In genomic region chr13:41381041-41381805, GRCm38 (mm10) we compare ENCODE assay signal across 18 mouse cellular contexts.
A peak's percentile ranks its signal among the peaks of the same experiment; 100 is the strongest.
DNase-seq lines count a peak whose midpoint lies in the region; ATAC-seq and TF ChIP-seq lines count a peak whose summit lies in the region.
"Had no signal": no experiment of that assay in that cellular context is flagged by ENCODE, and none has a peak within 500 bp of the region (broad histone marks: within the 10 kb centered on the region; RNA-seq: fewer than 3 reads in every experiment).

No protein-coding gene starts in this region.

- no peaks in the 10 kb centered on the region for H3K79me2 ChIP-seq in liver, adult 2 months (ENCODE audit: control insufficient read depth, insufficient read depth, low read length)
- H3K79me2 ChIP-seq in MEL (ENCODE audit: control insufficient read depth, insufficient read depth, low read length, poor library complexity), result no peaks in the 10 kb centered on the region

- ATAC-seq in liver, embryonic 12.5 days, result no peak
- ATAC-seq in megakaryocyte, adult 5-6 weeks (ENCODE audit: poor library complexity, severe bottlenecking), result peak; percentile 83
- ATAC-seq: forebrain, embryonic 13.5 days; intestine, embryonic 16.5 days had no signal

- no peak for TF ChIP-seq POLR2A in liver, adult 2 months (IDR thresholded peaks at IDR 0.05; ENCODE audit: extremely low read depth, insufficient read depth, low read length)
- no peak for TF ChIP-seq POLR2A in MEL (IDR thresholded peaks at IDR 0.05; ENCODE audit: control insufficient read depth in 1 of 2, insufficient read depth in 1 of 2, low read depth in 1 of 2, low read length in 2 of 2, poor library complexity in 1 of 2)

- H3K4me1 ChIP-seq in liver, adult 2 months (ENCODE audit: control insufficient read depth, insufficient read depth, low read length), result no peaks in the 10 kb centered on the region
- H3K4me1 ChIP-seq in liver, embryonic 12.5 days, result no peaks in the 10 kb centered on the region
- no peaks in the 10 kb centered on the region for H3K4me1 ChIP-seq in MEL (ENCODE audit: control insufficient read depth in 1 of 2, insufficient read depth in 2 of 2, low read length in 2 of 2)
- H3K4me1 ChIP-seq: embryonic facial prominence, embryonic 15.5 days; forebrain, embryonic 13.5 days had no signal

- no peak overlapping the region for H3K4me3 ChIP-seq in liver, adult 2 months (ENCODE audit: insufficient read depth, low read depth, low read length)
- no peak overlapping the region for H3K4me3 ChIP-seq in liver, embryonic 12.5 days
- no peak overlapping the region for H3K4me3 ChIP-seq in MEL (ENCODE audit: control insufficient read depth in 1 of 2, insufficient read depth in 1 of 2, low read depth in 2 of 2, low read length in 2 of 2)
- H3K4me3 ChIP-seq: embryonic facial prominence, embryonic 15.5 days; forebrain, embryonic 13.5 days; hindbrain, embryonic 10.5 days; limb, embryonic 12.5 days had no signal

- no peak overlapping the region for H3K9ac ChIP-seq in liver, adult 2 months (ENCODE audit: low read depth, low read length)
- H3K9ac ChIP-seq in liver, embryonic 12.5 days, result no peak overlapping the region
- no peak overlapping the region for H3K9ac ChIP-seq in MEL (ENCODE audit: control insufficient read depth, low read depth, low read length, poor library complexity, severe bottlenecking)
- H3K9ac ChIP-seq: embryonic facial prominence, embryonic 15.5 days; forebrain, embryonic 13.5 days; limb, embryonic 12.5 days; lung, embryonic 14.5 days had no signal

- H3K36me3 ChIP-seq in liver, adult 2 months (ENCODE audit: control insufficient read depth, insufficient read depth, low read length), result no peaks in the 10 kb centered on the region
- H3K36me3 ChIP-seq in liver, embryonic 12.5 days, result no peaks in the 10 kb centered on the region
- no peaks in the 10 kb centered on the region for H3K36me3 ChIP-seq in MEL (ENCODE audit: control insufficient read depth in 1 of 2, insufficient read depth in 2 of 2, low read length in 2 of 2)
- H3K36me3 ChIP-seq: embryonic facial prominence, embryonic 15.5 days; hindbrain, embryonic 10.5 days; limb, embryonic 12.5 days had no signal

- no peak for TF ChIP-seq CTCF in liver, adult 2 months (IDR thresholded peaks at IDR 0.05; ENCODE audit: low read depth, low read length)
- no peak for TF ChIP-seq CTCF in MEL (IDR thresholded peaks at IDR 0.05 in 2 of 3, conservative IDR thresholded peaks at IDR 0.05 in 1 of 3; ENCODE audit: control insufficient read depth in 1 of 3, insufficient read depth in 1 of 3, low read depth in 2 of 3, low read length in 3 of 3, poor library complexity in 1 of 3, severe bottlenecking in 1 of 3)

- no peaks in the 10 kb centered on the region for H3K9me3 ChIP-seq in liver, embryonic 12.5 days (replicated peaks)
- no peaks in the 10 kb centered on the region for H3K9me3 ChIP-seq in MEL (replicated peaks; ENCODE audit: insufficient read depth, low read length)
- H3K9me3 ChIP-seq: embryonic facial prominence, embryonic 15.5 days; forebrain, embryonic 13.5 days; hindbrain, embryonic 10.5 days; limb, embryonic 12.5 days had no signal

- H3K27ac ChIP-seq in liver, adult 2 months (replicated peaks; ENCODE audit: insufficient read depth, low read depth, low read length), result no peak overlapping the region
- H3K27ac ChIP-seq in liver, embryonic 12.5 days, result no peak overlapping the region
- no peak overlapping the region for H3K27ac ChIP-seq in MEL (ENCODE audit: control insufficient read depth, low read depth, low read length)
- H3K27ac ChIP-seq: embryonic facial prominence, embryonic 15.5 days; forebrain, embryonic 13.5 days; hindbrain, embryonic 10.5 days; limb, embryonic 12.5 days had no signal

- TF ChIP-seq EP300 in MEL (IDR thresholded peaks at IDR 0.05; ENCODE audit: low read depth in 1 of 2, low read length in 2 of 2), result no peak

- TF ChIP-seq RAD21 in MEL (IDR thresholded peaks at IDR 0.05; ENCODE audit: low read depth, low read length), result no peak

- H3K4me2 ChIP-seq in liver, embryonic 12.5 days, result no peak overlapping the region
- H3K4me2 ChIP-seq: embryonic facial prominence, embryonic 15.5 days; forebrain, embryonic 13.5 days; heart, embryonic 11.5 days; limb, embryonic 12.5 days; lung, embryonic 14.5 days had no signal

- DNase-seq in liver, adult 2 months (ENCODE audit: extremely low read depth, low read depth, low spot score), result peak; percentile 34
- DNase-seq in MEL (ENCODE audit: low read depth, low spot score), result peak; percentile 13
- peak; percentile 27 for DNase-seq in thymus, postnatal 10 days (ENCODE audit: low spot score in 2 of 2)
- DNase-seq in cerebellum, adult 9-10 months, result no peak
- DNase-seq in layer of hippocampus, adult 11-12 months (ENCODE audit: low spot score), result no peak
- DNase-seq in left cerebral cortex, adult 9 months (ENCODE audit: low spot score in 2 of 2), result no peak
- DNase-seq: cerebellum, adult 11-12 months; kidney, postnatal 25 days; layer of hippocampus, postnatal 36 days; lung, embryonic 14.5 days had no signal

- H3K27me3 ChIP-seq in liver, adult 2 months (ENCODE audit: control insufficient read depth, insufficient read depth, low read length), result no peaks in the 10 kb centered on the region
- H3K27me3 ChIP-seq in liver, embryonic 12.5 days (replicated peaks), result no peaks in the 10 kb centered on the region
- H3K27me3 ChIP-seq in MEL (ENCODE audit: control insufficient read depth in 1 of 2, insufficient read depth in 2 of 2, low read length in 2 of 2), result no peaks in the 10 kb centered on the region
- H3K27me3 ChIP-seq: embryonic facial prominence, embryonic 15.5 days; forebrain, embryonic 13.5 days had no signal

- 81% methylated on average over 7 of the region's 7 CpGs for WGBS in liver, adult 2 months
- WGBS in liver, embryonic 12.5 days (ENCODE audit: insufficient replicate concordance), result 28% methylated on average over 7 of the region's 7 CpGs

TF ChIP-seq in MEL, 35 proteins besides CTCF, POLR2A, EP300 and RAD21:
- TF ChIP-seq E2F4 (IDR thresholded peaks at IDR 0.05; ENCODE audit: borderline replicate concordance, low read depth, low read length) (no peak), ZNF384 (IDR thresholded peaks at IDR 0.05; ENCODE audit: low read depth, low read length) (peak; percentile 64)
TF ChIP-seq in MEL: peak in this region for 1.

Comparison
In these comparisons a context has a peak if more than half of its experiments do, and no peak if none do; other contexts are left out.
1. DNase-seq: peak in liver, adult 2 months (single experiment), MEL (single experiment) and thymus, postnatal 10 days (2 of 2); none in cerebellum, adult 9-10 months (single experiment), layer of hippocampus, adult 11-12 months (single experiment) and left cerebral cortex, adult 9 months (0 of 2).